28 mouse cellular contexts compared by ENCODE assay signal in the genomic region with DNA sequence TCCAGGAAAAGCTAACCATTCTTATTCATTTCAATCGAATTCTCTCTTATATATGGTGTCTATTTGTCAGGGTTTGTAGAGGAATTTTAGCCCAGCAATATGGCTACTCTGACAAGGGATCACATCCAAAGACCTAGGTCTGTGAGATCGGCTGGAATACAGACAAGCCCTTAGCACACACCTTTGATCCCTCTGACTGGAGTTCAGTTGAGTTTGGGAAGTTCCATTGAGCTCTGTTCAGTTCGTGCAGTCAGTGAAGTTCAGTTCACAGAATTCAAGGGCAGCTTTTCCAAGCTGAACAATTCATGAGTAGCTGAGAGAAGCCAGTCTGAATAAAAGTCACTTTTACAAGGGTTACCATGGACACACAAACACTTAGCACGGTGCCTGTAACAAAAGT.
"Had no signal": no experiment of that assay in that cellular context is flagged by ENCODE, and none has a peak within 500 bp of the region (broad histone marks: within the 10 kb centered on the region; RNA-seq: fewer than 3 reads in every experiment).

No protein-coding gene starts in this region.

- H3K4me3 ChIP-seq: embryonic facial prominence, embryonic 10.5 days; embryonic facial prominence, embryonic 12.5 days; embryonic facial prominence, embryonic 13.5 days; embryonic facial prominence, embryonic 15.5 days; erythroblast, embryonic 14.5 days; forebrain, embryonic 10.5 days; forebrain, embryonic 12.5 days; forebrain, embryonic 13.5 days; forebrain, embryonic 15.5 days; gastrocnemius, adult 2 months had no signal

- H3K9me3 ChIP-seq: embryonic facial prominence, embryonic 12.5 days; embryonic facial prominence, embryonic 13.5 days; embryonic facial prominence, embryonic 15.5 days; forebrain, embryonic 10.5 days; forebrain, embryonic 13.5 days; forebrain, embryonic 15.5 days had no signal

- H3K27me3 ChIP-seq: embryonic facial prominence, embryonic 12.5 days; embryonic facial prominence, embryonic 13.5 days; embryonic facial prominence, embryonic 15.5 days; forebrain, embryonic 12.5 days; forebrain, embryonic 13.5 days; forebrain, embryonic 15.5 days had no signal

- H3K9ac ChIP-seq: embryonic facial prominence, embryonic 12.5 days; embryonic facial prominence, embryonic 13.5 days; embryonic facial prominence, embryonic 15.5 days; forebrain, embryonic 12.5 days; forebrain, embryonic 13.5 days; forebrain, embryonic 15.5 days; forebrain, postnatal 0 days had no signal

- H3K27ac ChIP-seq: embryonic facial prominence, embryonic 10.5 days; embryonic facial prominence, embryonic 12.5 days; embryonic facial prominence, embryonic 13.5 days; forebrain, embryonic 10.5 days; forebrain, embryonic 12.5 days; forebrain, embryonic 13.5 days; forebrain, embryonic 15.5 days had no signal

- DNase-seq: cerebellum, adult 2 months; cerebellum, adult 8-10 months; cerebellum, adult 9-10 months; cerebellum, adult 9-11 months; cerebellum, postnatal 10 days; cerebellum, postnatal 14 days; cerebellum, postnatal 25 days; cerebellum, postnatal 36 days; embryo, embryonic 11 days; forebrain, postnatal 0 days; gastrocnemius, adult 2 months; gastrocnemius, postnatal 10 days; gastrocnemius, postnatal 14 days; gastrocnemius, postnatal 25 days; gastrocnemius, postnatal 36 days; heart, adult 11 months; heart, adult 18-20 months had no signal

- H3K4me2 ChIP-seq: embryonic facial prominence, embryonic 12.5 days; embryonic facial prominence, embryonic 13.5 days; embryonic facial prominence, embryonic 15.5 days; forebrain, embryonic 12.5 days; forebrain, embryonic 13.5 days; forebrain, embryonic 15.5 days had no signal

- ATAC-seq: forebrain, embryonic 13.5 days; forebrain, embryonic 14.5 days; forebrain, embryonic 15.5 days; forebrain, embryonic 16.5 days; forebrain, postnatal 0 days had no signal

- H3K4me1 ChIP-seq: forebrain, embryonic 12.5 days; forebrain, embryonic 13.5 days; forebrain, embryonic 15.5 days had no signal

- H3K36me3 ChIP-seq: embryonic facial prominence, embryonic 10.5 days; embryonic facial prominence, embryonic 12.5 days; embryonic facial prominence, embryonic 13.5 days; embryonic facial prominence, embryonic 15.5 days; forebrain, embryonic 10.5 days; forebrain, embryonic 12.5 days; forebrain, embryonic 15.5 days had no signal
